Mouse (Mus musculus): ENCODE measurements at regions not wholly inside any gene's neighbourhood (a gene's known extent, or its start where the extent isn't known, plus 50 kb on each side); places are given as distances from the start of the nearest gene placed in this dataset.
A peak's percentile ranks its signal among the peaks of the same experiment; 100 is the strongest.

DNA sequence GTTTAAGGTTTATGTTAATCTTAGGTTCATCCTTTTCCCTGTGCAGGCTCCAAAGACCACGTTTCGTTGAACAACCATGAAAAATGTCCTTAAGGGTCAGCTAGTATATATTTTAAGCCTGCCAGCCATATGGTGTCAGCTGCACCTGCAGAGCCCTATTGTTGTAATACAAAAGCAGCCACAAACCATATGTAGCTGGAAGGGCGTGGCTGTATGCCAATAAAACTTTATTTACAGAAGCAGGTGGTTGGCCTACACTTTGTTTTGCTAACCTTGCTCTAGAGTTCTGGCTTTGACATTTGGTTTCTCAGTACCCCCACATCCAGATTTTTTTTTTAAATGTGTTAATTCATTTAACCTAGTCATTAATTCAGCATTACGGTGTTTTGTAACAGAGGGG, 711.1 kb upstream of the Car8 start:
- DNase-seq, result no peak

DNA sequence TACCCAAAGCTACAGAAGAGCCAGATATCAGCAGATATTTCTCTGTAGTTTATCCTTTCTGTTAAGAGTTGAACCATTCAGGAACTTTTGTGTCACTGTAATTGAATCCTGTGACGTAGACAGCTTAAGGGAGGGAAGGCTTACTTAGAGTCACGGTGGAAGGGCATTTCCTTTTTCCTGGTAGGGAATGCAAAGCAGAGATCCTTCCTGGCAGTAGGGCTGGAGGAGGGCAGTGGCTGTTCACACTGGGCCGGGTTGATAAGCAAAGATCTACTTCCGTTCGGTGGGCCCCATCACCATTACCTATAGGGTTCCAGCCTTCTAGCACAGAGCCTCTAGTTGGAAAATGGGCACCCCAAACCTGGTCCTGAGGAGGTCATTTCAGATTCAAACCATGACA, 710.7 kb upstream of the Car8 start:
- no peak for DNase-seq

DNA sequence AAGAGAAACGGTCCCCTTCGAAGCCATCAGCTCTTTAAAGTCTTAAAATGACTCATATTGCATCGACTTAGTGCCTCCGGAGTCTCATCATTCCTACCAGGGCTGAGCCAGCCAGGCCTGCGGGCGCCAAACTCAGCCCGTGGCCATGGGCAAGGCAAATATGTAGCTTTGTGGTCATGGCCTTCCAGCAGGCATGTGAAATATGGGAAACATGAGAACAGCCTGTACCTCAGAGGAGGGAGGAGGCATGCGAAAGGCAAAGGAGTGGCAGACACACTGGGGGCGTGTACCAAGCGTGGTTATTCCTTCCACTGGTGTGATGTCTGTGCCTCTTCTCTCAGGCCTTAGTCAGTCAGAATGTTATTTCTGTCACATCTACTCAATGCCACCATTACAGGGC, 706.3 kb upstream of the Car8 start:
- DNase-seq, result no peak

DNA sequence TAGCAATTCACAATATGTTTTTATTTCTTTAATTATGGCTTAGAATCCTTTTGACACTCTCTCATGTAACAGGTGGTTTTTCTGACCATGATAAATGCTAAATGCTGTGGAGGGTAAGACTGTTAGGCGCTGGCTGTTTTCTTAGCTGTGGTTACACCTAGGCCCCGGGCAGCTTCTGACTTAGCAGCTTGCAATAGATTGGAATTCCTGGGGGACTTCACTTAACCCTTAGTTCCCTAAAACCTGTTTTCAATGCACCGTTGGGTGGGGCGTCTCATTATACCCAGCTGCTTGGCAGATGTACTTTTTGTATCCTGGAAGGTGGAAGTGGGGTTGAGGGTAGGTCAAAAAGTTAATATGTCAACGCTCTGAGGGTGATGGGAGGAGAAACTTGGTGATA, 704.2 kb upstream of the Car8 start:
- no peak for DNase-seq

DNA sequence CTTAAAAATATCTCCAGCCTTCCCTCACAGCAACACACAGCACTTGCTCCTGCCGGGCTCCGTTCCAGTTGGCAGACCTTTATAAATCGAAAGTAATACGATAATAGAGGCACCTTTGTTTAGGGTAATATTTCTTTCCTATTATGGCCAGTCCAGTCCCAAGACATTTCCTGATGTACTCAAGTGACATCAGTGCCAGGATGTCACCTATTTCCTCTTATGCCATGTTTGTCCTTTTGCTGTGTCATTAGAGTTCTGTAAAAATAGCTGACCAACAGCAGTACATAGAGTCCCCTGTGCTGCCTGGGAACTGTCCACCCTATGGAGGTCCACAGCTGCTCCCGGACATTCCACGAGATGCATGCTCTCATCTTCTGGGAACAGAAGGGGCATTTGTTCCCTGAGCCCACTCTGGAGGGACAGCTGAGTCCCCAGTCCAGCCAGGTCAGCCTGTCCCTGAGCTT, 700.1 kb upstream of the Car8 start:
- no peak for DNase-seq

DNA sequence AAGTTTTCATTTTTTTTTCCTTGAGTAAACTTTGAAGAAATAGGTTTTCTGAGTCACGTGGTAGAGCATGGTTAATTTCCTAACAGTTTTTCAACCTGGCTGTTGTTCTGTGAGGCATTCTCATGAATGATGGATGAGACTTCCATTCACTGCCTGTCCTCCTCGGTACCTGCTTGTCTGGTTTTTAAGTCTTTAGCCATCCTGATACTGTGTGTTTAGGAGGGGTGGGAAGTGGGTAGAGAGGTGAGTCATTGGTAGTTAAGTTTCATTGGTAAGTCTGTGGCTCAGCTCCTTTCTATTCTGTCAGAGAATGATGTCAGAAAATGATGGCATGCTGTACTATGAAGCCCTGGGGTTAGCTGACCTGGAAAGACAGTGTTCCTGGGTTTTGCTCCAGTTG, 697.1 kb upstream of the Car8 start:
- no peak for DNase-seq

DNA sequence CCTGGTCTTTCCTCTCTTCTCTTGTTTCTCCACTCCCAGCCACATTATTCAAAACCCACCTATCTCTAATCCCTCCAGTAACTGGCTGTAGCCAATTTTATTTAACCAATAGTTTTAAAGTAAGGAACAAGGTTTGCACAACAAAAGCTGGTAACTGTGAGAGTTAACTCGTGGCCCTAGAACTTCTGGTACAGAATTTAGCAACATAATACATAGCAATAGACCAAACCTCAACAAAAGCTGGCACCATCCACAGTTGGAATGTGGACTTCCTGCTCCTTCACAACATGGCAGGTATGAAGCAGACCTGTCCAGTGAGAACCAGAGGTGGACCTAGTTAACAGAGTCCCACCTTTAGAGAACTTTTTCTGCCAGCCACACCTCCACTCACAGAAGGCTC, 695.7 kb upstream of the Car8 start:
- DNase-seq, result no peak

DNA sequence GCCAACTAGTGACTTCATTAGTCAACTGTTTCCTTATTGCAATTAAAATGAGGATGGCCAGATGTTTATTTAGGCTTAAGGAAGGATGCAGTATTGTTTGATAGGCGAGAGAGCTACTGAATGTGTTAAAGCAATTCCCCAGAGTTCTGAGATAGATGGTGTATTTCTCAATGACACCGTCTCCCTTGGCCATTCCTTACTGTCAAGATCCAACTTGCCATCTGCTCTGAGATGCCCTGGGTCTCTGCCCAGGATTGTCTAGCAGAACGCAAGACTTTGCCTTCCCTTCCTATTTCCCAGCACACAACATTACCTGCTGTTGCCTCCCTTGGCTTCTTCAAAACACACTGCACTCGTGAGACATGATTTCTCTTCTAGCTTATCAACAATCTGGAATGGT, 690.5 kb upstream of the Car8 start:
- DNase-seq, result no peak

DNA sequence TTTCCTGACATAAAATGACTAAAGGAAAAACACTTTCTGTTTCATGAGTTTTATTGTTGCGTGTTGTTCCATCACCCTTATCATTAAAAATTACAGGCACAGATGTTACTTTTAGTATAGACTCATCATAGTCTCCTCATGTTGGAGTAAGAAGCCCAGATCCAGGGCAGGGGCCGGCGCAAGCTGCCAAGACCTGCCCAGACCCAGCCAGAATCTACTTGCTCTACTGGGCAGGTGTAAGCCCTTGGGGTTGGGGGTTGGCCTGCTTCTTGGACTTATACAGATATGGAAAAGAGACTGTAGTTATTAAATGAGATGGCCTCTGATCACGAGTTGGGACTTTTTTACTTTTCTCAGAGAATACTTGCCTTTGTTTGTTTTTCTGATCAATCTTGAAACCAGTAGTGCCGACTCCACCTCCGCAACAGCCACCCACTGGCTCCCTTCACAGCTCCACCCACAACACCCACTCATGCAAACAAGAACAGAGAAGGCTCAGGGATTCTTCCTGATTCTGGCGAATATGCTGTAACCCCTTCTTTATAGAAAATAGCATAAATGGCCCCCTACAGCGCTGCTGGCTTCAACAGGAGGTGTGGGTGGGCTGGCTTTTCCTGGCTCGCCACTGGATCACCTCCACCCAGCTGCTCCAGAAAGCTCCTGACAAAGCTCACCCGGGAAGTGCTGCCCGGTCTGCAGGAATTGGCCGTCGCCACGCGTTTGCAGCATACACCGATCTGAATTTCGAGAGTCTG, 689.9 kb upstream of the Car8 start:
- DNase-seq, result no peak

DNA sequence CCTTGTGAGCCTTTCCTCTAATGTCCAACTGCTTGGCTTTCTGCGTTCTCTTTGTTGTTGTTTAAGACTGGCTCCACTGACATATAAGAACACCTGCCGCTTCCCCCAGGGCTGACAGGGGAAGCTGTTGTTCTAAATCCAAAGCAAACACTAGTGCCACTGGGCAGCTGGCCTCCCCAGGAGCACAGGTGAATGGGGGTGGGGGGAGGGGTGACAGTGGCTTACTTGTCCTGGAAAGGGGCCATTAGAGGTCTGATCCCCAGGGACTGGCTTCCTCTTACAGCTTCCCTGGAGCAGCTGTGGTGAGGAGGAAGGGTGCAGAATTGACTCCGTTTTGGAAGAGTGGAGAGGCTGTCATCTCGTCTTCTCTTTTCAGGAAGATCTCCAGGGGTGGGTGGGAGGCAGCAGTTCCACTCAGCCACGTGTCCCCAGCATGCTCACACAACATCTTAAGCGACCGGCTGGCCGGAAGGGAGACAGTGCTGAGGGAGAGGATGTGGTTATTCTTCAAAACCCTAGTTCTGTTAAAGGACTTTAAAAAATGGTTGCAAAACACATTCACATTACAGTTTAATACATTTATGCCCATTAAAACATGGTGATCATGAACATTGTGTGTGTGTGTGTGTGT, 688.5 kb upstream of the Car8 start:
- no peak for DNase-seq

DNA sequence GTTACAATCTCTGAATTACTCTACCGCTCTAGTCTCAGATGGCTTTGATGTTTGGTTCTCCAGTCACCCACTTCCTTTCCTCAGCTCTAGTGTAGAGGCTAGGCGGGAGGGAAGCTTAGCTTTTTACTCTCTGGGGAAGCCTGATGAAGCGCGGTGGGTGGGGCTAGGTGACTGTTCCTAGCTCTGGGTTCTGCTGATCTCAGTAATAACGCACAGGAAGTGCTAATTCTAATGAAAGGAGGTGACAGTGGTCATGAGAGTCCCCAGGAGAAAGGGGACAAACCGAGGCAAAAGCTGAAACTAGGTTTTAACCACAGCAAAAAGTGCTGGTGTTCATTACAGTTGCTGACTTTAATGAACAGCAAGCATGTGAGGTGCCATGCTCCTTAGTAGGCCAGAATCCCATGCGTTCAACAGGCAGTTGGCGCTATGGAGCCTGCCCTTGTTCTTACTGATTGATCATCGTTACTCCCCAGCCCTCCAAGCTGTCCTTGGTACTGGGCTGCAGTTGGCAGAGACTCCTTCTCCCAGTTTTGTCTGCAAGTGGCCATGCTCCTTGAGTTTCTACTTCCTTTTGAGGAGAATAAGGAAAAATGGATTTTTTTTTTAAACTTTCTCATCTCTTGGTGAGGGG, 687.9 kb upstream of the Car8 start:
- no peak for DNase-seq

DNA sequence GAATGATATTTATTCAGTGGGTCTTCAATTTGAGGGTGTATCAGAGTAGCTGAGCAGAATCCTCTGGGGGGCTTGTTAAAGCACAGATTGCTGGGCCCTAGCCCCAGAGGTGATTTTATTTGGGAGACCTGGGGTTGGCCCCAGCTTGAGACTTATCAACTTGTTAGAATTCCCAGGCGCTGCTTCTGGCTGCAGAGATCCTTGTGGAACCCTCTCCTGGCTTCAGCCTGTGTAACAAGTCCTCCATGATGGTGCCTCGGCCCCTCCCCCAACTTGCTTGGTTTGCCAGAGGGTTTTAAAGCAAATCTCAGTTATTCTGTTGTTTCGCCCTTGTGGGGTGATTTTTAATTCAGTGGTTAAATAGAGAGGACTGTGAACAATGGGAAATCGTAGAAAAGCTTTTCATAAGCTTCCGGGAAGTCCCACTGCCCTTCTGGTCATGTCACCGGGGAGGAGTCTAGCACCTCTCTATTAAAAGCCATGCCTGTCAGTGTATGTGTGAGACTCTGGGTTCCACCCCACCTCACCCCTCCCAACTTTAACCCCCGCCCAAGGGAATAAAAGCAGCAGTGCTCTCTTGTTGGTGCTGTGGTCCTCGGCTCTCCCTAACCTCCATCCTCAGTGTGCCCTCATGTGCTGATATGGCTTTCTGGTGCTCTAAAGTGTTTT, 684.0 kb upstream of the Car8 start:
- peak; percentile 53 for DNase-seq

DNA sequence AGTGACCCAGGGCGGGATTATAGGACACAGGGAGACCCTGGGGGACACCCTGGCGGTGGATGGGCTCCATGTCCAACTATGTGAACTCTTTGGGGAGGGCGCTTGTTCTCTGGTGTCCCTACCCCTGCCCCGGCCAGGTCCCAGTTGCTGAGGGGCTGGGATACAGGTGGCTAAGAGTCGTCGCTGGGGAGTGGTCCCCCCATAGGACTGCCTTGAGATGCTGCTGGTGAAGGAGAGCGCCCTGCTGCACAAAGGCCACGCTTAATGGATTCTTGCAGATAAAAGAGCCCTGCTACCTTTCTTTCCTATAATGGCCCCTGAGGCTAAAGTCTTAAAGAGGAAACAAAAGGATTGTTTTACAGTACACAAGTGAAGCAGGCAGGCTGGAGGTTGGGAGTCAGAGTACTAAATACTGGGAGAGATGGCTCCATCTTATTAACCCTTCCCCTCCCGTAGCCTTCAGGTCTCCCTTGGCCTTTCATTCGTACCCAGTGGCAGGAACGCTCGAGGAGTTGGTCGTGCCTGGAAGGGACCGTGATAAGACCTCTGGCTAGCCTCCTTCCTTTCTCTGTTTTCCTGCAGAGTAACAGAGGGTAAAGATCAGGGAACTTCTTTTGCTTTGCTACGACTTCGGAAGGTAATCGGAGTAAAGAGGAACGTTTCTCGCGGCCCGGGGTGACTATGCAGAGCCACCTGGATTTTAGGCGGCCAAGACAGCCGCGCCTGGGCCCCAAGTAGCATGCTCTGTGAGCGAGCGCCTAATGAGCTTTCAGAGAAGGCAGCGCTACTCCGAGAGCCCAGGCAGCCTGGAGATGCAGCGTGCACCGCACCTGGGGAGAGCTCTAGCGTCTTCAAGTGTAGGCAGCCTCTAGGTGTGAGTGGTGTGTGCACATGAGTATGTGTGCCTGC, 682.9 kb upstream of the Car8 start:
- peak; percentile 73 for DNase-seq

DNA sequence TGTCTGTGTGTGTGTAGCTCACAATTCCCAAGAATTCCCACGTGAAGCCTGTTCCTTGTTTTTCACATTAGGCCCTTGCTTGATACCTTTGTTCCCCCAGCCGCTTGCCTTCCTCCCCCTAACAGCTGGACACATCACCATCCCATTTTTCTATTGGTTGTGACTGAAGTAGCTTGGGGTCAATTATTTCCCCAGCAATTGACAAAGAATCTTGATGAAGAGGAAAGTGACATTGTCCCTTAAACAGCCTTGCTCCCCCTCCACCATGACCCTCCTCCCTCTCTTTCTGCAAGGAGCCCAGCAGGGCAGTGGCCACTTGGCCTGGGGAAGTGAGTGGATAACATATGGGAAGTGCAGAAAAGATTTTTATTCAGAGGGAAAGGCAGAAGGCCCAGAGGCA, 681.5 kb upstream of the Car8 start:
- no peak for DNase-seq

DNA sequence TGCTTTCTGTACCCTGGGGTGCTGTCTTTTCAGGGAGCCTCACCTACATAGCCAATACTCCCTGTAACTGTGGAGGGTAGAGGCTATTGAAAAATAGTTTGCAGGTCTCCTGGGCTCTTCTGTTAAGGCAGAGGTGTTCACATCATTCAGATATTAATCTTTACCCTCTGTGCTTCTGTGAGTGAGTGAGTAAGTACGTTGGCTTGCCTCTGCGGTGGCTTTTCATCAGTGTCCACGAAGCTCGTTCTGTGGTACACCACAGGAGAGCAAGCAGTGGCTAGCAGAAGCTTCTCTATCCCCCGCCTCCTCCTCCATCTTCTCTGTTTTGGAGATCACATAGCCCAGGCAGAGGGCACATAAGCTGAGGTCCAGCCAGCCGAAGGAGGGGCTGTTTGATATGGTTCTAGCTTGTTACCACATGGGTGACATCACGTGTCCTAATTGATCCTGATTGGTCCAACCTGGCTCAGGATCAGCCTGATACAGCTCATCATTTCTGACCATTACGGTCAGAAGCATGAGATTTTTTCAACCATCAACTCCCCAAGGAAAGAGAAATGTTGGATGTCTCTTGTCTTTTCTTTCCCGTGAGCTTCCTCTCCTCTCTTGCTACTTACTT, 680.6 kb upstream of the Car8 start:
- DNase-seq, result no peak
